Mouse (Mus musculus): ENCODE measurements around the gene Gimap9. TPM values are rescaled to one million over a fixed set of nuclear protein-coding genes. Genes with fewer than 3 reads are reported as not detected.

The Gimap9 gene
- polyA plus RNA-seq, 1 experiment: 0.65 TPM

- H3K27ac ChIP-seq (ENCODE audit: insufficient read depth, low read length): no peak overlapping the region
- TF ChIP-seq POLR2A (IDR thresholded peaks at IDR 0.05; ENCODE audit: extremely low read depth, insufficient read depth, low read length) (no peak), CTCF (IDR thresholded peaks at IDR 0.05; ENCODE audit: extremely low read depth, insufficient read depth, low read length) (no peak)
- H3K4me1 ChIP-seq (ENCODE audit: control insufficient read depth, insufficient read depth, low read length): no peaks in the 10 kb centered on the region
- H3K4me3 ChIP-seq (ENCODE audit: insufficient read depth, low read length): no peak overlapping the region
Measured at GRCm38 (mm10) chr6:48648779-48649178, 27.1 kb upstream of the Gimap9 start.

GRCm38 (mm10) chr6:48650041-48650440, 25.9 kb upstream of the Gimap9 start:
- Histone ChIP-seq H3K4me3 (ENCODE audit: insufficient read depth, low read length) (no peak overlapping the region), H3K4me1 (ENCODE audit: control insufficient read depth, insufficient read depth, low read length) (no peaks in the 10 kb centered on the region)
- no peak for TF ChIP-seq CTCF (IDR thresholded peaks at IDR 0.05; ENCODE audit: extremely low read depth, insufficient read depth, low read length)
- TF ChIP-seq POLR2A (IDR thresholded peaks at IDR 0.05; ENCODE audit: extremely low read depth, insufficient read depth, low read length): no peak

GRCm38 (mm10) chr6:48658721-48659120, 17.2 kb upstream of the Gimap9 start:
- TF ChIP-seq CTCF (IDR thresholded peaks at IDR 0.05; ENCODE audit: extremely low read depth, insufficient read depth, low read length) (no peak), POLR2A (IDR thresholded peaks at IDR 0.05; ENCODE audit: extremely low read depth, insufficient read depth, low read length) (no peak)
- Histone ChIP-seq H3K27ac (ENCODE audit: insufficient read depth, low read length) (no peak overlapping the region), H3K4me1 (ENCODE audit: control insufficient read depth, insufficient read depth, low read length) (no peaks in the 10 kb centered on the region), H3K4me3 (ENCODE audit: insufficient read depth, low read length) (no peak overlapping the region)

More at GRCm38 (mm10) chr6:48650041-48650440, 25.9 kb upstream of the Gimap9 start:
- no peak overlapping the region for H3K27ac ChIP-seq (ENCODE audit: insufficient read depth, low read length)

- Histone ChIP-seq H3K4me3 (ENCODE audit: insufficient read depth, low read length) (no peak overlapping the region), H3K27ac (ENCODE audit: insufficient read depth, low read length) (no peak overlapping the region), H3K4me1 (ENCODE audit: control insufficient read depth, insufficient read depth, low read length) (no peaks in the 10 kb centered on the region)
- TF ChIP-seq CTCF (IDR thresholded peaks at IDR 0.05; ENCODE audit: extremely low read depth, insufficient read depth, low read length): no peak
- no peak for TF ChIP-seq POLR2A (IDR thresholded peaks at IDR 0.05; ENCODE audit: extremely low read depth, insufficient read depth, low read length)
Measured at GRCm38 (mm10) chr6:48664750-48665149, 11.2 kb upstream of the Gimap9 start.

- Histone ChIP-seq H3K4me3 (ENCODE audit: insufficient read depth, low read length) (no peak overlapping the region), H3K27ac (ENCODE audit: insufficient read depth, low read length) (no peak overlapping the region), H3K4me1 (ENCODE audit: control insufficient read depth, insufficient read depth, low read length) (no peaks in the 10 kb centered on the region)
- TF ChIP-seq POLR2A (IDR thresholded peaks at IDR 0.05; ENCODE audit: extremely low read depth, insufficient read depth, low read length): no peak
- TF ChIP-seq CTCF (IDR thresholded peaks at IDR 0.05; ENCODE audit: extremely low read depth, insufficient read depth, low read length): no peak
Measured at GRCm38 (mm10) chr6:48665471-48665870, 10.5 kb upstream of the Gimap9 start.

- TF ChIP-seq CTCF (IDR thresholded peaks at IDR 0.05; ENCODE audit: extremely low read depth, insufficient read depth, low read length) (no peak), POLR2A (IDR thresholded peaks at IDR 0.05; ENCODE audit: extremely low read depth, insufficient read depth, low read length) (no peak)
- no peak overlapping the region for H3K27ac ChIP-seq (ENCODE audit: insufficient read depth, low read length)
- H3K4me3 ChIP-seq (ENCODE audit: insufficient read depth, low read length): no peak overlapping the region
- H3K4me1 ChIP-seq (ENCODE audit: control insufficient read depth, insufficient read depth, low read length): no peaks in the 10 kb centered on the region
Measured at GRCm38 (mm10) chr6:48666159-48666586, 9.8 kb upstream of the Gimap9 start.

GRCm38 (mm10) chr6:48668022-48668421, 7.9 kb upstream of the Gimap9 start:
- TF ChIP-seq POLR2A (IDR thresholded peaks at IDR 0.05; ENCODE audit: extremely low read depth, insufficient read depth, low read length) (no peak), CTCF (IDR thresholded peaks at IDR 0.05; ENCODE audit: extremely low read depth, insufficient read depth, low read length) (no peak)

GRCm38 (mm10) chr6:48669446-48669969, 6.4 kb upstream of the Gimap9 start:
- TF ChIP-seq CTCF (IDR thresholded peaks at IDR 0.05; ENCODE audit: extremely low read depth, insufficient read depth, low read length) (no peak), POLR2A (IDR thresholded peaks at IDR 0.05; ENCODE audit: extremely low read depth, insufficient read depth, low read length) (no peak)
- Histone ChIP-seq H3K27ac (ENCODE audit: insufficient read depth, low read length) (no peak overlapping the region), H3K4me1 (ENCODE audit: control insufficient read depth, insufficient read depth, low read length) (no peaks in the 10 kb centered on the region), H3K4me3 (ENCODE audit: insufficient read depth, low read length) (no peak overlapping the region)

More at GRCm38 (mm10) chr6:48668022-48668421, 7.9 kb upstream of the Gimap9 start:
- Histone ChIP-seq H3K27ac (ENCODE audit: insufficient read depth, low read length) (no peak overlapping the region), H3K4me1 (ENCODE audit: control insufficient read depth, insufficient read depth, low read length) (no peaks in the 10 kb centered on the region), H3K4me3 (ENCODE audit: insufficient read depth, low read length) (no peak overlapping the region)

- TF ChIP-seq POLR2A (IDR thresholded peaks at IDR 0.05; ENCODE audit: extremely low read depth, insufficient read depth, low read length) (no peak), CTCF (IDR thresholded peaks at IDR 0.05; ENCODE audit: extremely low read depth, insufficient read depth, low read length) (no peak)
- Histone ChIP-seq H3K27ac (ENCODE audit: insufficient read depth, low read length) (no peak overlapping the region), H3K4me3 (ENCODE audit: insufficient read depth, low read length) (no peak overlapping the region), H3K4me1 (ENCODE audit: control insufficient read depth, insufficient read depth, low read length) (no peaks in the 10 kb centered on the region)
Measured at GRCm38 (mm10) chr6:48674291-48675058, 1.5 kb upstream of the Gimap9 start.

GRCm38 (mm10) chr6:48675400-48675930, 464 bp upstream of the Gimap9 start:
- no peak for TF ChIP-seq CTCF (IDR thresholded peaks at IDR 0.05; ENCODE audit: extremely low read depth, insufficient read depth, low read length)
- TF ChIP-seq POLR2A (IDR thresholded peaks at IDR 0.05; ENCODE audit: extremely low read depth, insufficient read depth, low read length): no peak
- Histone ChIP-seq H3K4me1 (ENCODE audit: control insufficient read depth, insufficient read depth, low read length) (no peaks in the 10 kb centered on the region), H3K27ac (ENCODE audit: insufficient read depth, low read length) (no peak overlapping the region), H3K4me3 (ENCODE audit: insufficient read depth, low read length) (peak overlapping the region; percentile 30; the same call in 1 of the 2 replicates)
